Mouse (Mus musculus): ENCODE data around the gene Arhgap23.

DNA sequence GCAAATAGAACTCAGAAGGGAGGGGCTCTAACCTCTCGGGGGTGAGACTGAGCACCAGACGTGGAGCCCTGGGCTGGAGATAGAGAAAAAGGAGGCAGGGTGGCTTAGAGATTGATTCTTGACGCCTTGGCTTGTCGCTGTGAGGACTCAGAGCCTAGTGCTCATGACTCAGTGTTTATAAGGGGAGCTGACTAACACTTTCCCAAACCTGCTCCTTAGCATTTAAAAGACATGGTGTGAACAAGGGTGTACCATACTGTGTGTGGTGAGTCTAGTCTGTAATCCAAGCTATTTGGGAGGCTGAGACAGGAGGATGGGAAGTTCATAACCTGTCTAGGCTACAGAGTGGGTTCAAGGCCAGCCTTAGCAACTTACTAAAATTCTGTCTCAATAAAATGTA lies 41.8 kb downstream of the Arhgap23 start:
- TF ChIP-seq POLR2A (IDR thresholded peaks at IDR 0.05; ENCODE audit: borderline replicate concordance, extremely low read depth, insufficient read depth, insufficient read length, poor library complexity, severe bottlenecking): no peak
- TF ChIP-seq CTCF (IDR thresholded peaks at IDR 0.05; ENCODE audit: borderline replicate concordance, extremely low read depth, insufficient read depth, insufficient read length): no peak

Measured in brain, embryonic 14.5 days (tissue).